Comparison of ENCODE assay signal across 8 mouse cellular contexts in the genomic region with DNA sequence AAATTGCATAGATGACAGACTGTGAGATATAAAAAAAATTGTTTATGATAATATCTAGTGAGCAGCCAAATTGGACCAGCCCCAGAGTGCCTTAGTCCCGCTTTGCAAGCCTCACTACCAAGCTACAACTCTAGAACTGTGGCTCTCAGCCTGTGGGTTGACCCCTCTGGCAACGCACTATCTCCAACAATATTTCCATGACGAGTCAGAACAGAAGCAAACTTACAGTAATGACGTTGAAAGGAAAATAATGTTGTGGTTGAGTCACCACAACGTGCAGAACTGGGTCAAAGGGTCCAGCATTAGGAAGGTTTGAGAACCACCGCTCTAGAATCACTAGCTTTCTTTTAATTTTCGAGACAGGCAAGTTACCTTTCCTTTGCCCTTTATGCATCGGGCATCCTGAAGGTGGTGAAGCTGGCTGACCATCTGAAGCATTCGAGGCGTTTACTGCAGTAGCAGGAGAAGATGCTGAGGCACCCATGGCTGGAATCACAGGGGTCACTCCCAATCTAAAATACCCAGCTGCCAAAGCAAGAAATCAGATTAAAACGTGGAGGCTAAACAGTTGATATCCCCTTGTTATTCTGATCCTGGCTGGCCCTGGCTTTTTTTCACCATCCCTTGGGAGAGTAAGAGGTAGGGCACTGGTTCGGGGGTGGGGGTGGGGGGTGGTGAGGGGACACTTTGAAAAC. TPM values are rescaled to one million over a fixed set of nuclear protein-coding genes. Genes with fewer than 3 reads are reported as not detected.
DNase-seq lines count a peak whose midpoint lies in the region; ATAC-seq and TF ChIP-seq lines count a peak whose summit lies in the region.

No protein-coding gene starts in this region.

- H3K4me1 ChIP-seq in embryonic fibroblast, embryonic 13.5 days (ENCODE audit: control insufficient read depth, insufficient read depth, low read length) = no peaks in the 10 kb centered on the region
- H3K4me1 ChIP-seq in limb, embryonic 12.5 days (replicated peaks) = no peaks in the 10 kb centered on the region; the same call in 1 of the 2 replicates
- peaks cover 3% of the 10 kb centered on the region; the same call in 1 of the 2 replicates for H3K4me1 ChIP-seq in neural tube, embryonic 14.5 days (ENCODE audit: control insufficient read depth, insufficient read depth, low read length)

- peak overlapping the region; percentile 57 for H3K4me2 ChIP-seq in limb, embryonic 12.5 days
- H3K4me2 ChIP-seq in neural tube, embryonic 14.5 days (ENCODE audit: low read depth, low read length) = peak overlapping the region; percentile 51

- peak overlapping the region; percentile 65 for H3K9ac ChIP-seq in limb, embryonic 12.5 days (replicated peaks)
- peak overlapping the region; percentile 63 for H3K9ac ChIP-seq in neural tube, embryonic 14.5 days (replicated peaks; ENCODE audit: low read depth, low read length)

- peaks cover 14% of the 10 kb centered on the region for H3K27me3 ChIP-seq in limb, embryonic 12.5 days
- H3K27me3 ChIP-seq in neural tube, embryonic 14.5 days (ENCODE audit: control insufficient read depth, insufficient read depth, low read length) = no peaks in the 10 kb centered on the region

- peak overlapping the region; percentile 79 for H3K4me3 ChIP-seq in embryonic fibroblast, embryonic 13.5 days (ENCODE audit: insufficient read depth, low read length)
- peak overlapping the region; percentile 54 for H3K4me3 ChIP-seq in limb, embryonic 12.5 days (replicated peaks)
- peak overlapping the region; percentile 54 for H3K4me3 ChIP-seq in neural tube, embryonic 14.5 days (ENCODE audit: low read depth, low read length)

- WGBS in limb, embryonic 12.5 days = 64% methylated on average over 12 of the region's 12 CpGs
- 56% methylated on average over 12 of the region's 12 CpGs for WGBS in neural tube, embryonic 14.5 days

- H3K27ac ChIP-seq in embryonic fibroblast, embryonic 13.5 days (ENCODE audit: insufficient read depth, low read length) = no peak overlapping the region
- no peak overlapping the region for H3K27ac ChIP-seq in limb, embryonic 12.5 days
- peak overlapping the region; percentile 80; the same call in 1 of the 2 replicates for H3K27ac ChIP-seq in neural tube, embryonic 14.5 days (ENCODE audit: low read depth, low read length)

- H3K9me3 ChIP-seq in limb, embryonic 12.5 days = no peaks in the 10 kb centered on the region
- no peaks in the 10 kb centered on the region for H3K9me3 ChIP-seq in neural tube, embryonic 14.5 days (ENCODE audit: control insufficient read depth, low read length)

- ATAC-seq in limb, embryonic 12.5 days (ENCODE audit: insufficient number of reproducible peaks, insufficient read depth, low FRiP score, low TSS enrichment, low read depth) = no peak
- no peak for ATAC-seq in neural tube, embryonic 14.5 days (ENCODE audit: low read depth)

- TF ChIP-seq CTCF in embryonic fibroblast, embryonic 13.5 days (IDR thresholded peaks at IDR 0.05; ENCODE audit: borderline replicate concordance, insufficient read depth, low read length) = no peak

- TF ChIP-seq POLR2A in embryonic fibroblast, embryonic 13.5 days (IDR thresholded peaks at IDR 0.05; ENCODE audit: low read depth, low read length) = no peak

- DNase-seq in cerebellum, postnatal 10 days = peak; percentile 2 to 8
- no peak for DNase-seq in cerebellum, adult 9-11 months
- peak; percentile 3 for DNase-seq in 3134 (ENCODE audit: extremely low read depth, insufficient read length, low spot score)
- no peak for DNase-seq in adrenal gland, adult 18-20 months (ENCODE audit: low spot score in 2 of 2)
- no peak for DNase-seq in gastrocnemius, postnatal 10 days

- H3K36me3 ChIP-seq in limb, embryonic 12.5 days = no peaks in the 10 kb centered on the region
- no peaks in the 10 kb centered on the region for H3K36me3 ChIP-seq in neural tube, embryonic 14.5 days (ENCODE audit: control insufficient read depth, insufficient read depth, low read length)

RNA-seq across cellular contexts. Expression of a gene that starts 1.0 kb away (rescaled TPM):
- 21.1 and 26.4 TPM in 2 replicates for polyA plus RNA-seq in embryonic fibroblast, embryonic 13.5 days (2011; ENCODE audit: insufficient read length, low read depth, missing spikeins)
- polyA plus RNA-seq in limb, embryonic 12.5 days (2016; fragmentation: Nextera tagmentation; extraction: Ambion mirVana) = 41.5 and 43.4 TPM in 2 replicates
- 42.1 and 42.9 TPM in 2 replicates for polyA plus RNA-seq in neural tube, embryonic 14.5 days (2014; fragmentation: Nextera tagmentation; extraction: Ambion mirVana)
- 10 to 100 TPM; 26.2 to 26.5 TPM for total RNA-seq in adrenal gland, adult 18-20 months (2021)
- 10 to 100 TPM; 22.5 to 24.9 TPM for total RNA-seq in gastrocnemius, postnatal 10 days (2021)

Comparison
In these comparisons a context has a peak if more than half of its experiments do, and no peak if none do; other contexts are left out.
1. DNase-seq: peak in cerebellum, postnatal 10 days (2 of 2) and 3134 (single experiment); none in cerebellum, adult 9-11 months (single experiment), adrenal gland, adult 18-20 months (0 of 2) and gastrocnemius, postnatal 10 days (single experiment).
2. Peak in every context shown above with its lines, with median percentiles within 50 percentile points of each other: H3K4me3 ChIP-seq.